Mouse (Mus musculus): ENCODE data around the gene H2-Ab1.

Gene H2-Ab1

DNA sequence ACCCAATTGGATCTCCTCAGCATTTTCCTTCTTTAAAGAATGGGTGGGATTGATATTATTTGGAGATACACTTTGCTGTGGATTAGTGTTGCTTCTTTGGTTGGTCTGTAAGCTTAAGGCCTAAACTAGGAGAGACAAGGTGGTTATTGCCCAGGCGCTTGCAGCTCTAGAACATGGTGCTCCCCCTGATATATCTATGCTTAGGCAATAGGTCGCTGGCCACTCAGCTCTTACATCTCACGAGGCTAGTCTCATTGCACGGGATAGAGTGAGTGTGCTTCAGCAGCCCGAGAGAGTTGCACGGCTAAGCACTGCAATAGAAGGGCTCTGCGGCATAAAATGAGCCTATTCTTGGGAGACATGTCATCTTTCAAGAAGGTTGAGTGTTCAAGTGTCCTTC, 25.5 kb upstream of the H2-Ab1 start:
- in situ Hi-C loops (cut with MboI; ENCODE audit: low pct_unique_long_range_greater_than_20kb in 1 of 2, low sequenced_read_pairs in 2 of 2, unreplicated experiment in 1 of 2), result loop anchor here in 1 of 2 experiments (25.0 kb wide), 1 partner anchor 555 kb away; no protein-coding TSS in a partner anchor

DNA sequence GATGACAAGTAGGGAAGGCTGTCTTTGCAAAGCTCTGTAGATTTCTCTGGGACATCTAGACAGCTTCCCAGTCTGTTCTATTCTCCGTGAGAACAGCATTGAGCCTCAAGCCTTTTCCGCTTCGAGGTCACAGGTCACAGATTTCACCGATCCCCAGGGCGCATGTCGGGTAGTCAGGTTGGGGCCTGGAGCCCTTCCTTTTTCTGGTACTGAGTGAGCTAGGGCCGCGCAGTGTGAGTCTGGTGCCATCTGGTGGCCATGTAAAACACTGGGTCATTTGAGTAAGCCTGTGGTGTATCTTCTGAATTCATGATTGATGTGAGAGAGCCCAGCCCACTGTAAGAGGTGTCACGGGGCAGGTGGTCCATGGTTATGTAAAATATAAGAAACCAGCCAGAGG, 22.6 kb upstream of the H2-Ab1 start:
- in situ Hi-C loops (cut with MboI; ENCODE audit: low pct_unique_long_range_greater_than_20kb in 1 of 2, low sequenced_read_pairs in 2 of 2, unreplicated experiment in 1 of 2), result loop anchor here in 1 of 2 experiments (25.0 kb wide), 1 partner anchor 552 kb away; no protein-coding TSS in a partner anchor

- in situ Hi-C loops (cut with MboI; ENCODE audit: low pct_unique_long_range_greater_than_20kb in 1 of 2, low sequenced_read_pairs in 2 of 2, unreplicated experiment in 1 of 2), result loop anchor here in 1 of 2 experiments (25.0 kb wide), 1 partner anchor 551 kb away; no protein-coding TSS in a partner anchor
Measured at GRCm38 (mm10) chr17:34236691-34237090, 20.8 kb upstream of the H2-Ab1 start.

DNA sequence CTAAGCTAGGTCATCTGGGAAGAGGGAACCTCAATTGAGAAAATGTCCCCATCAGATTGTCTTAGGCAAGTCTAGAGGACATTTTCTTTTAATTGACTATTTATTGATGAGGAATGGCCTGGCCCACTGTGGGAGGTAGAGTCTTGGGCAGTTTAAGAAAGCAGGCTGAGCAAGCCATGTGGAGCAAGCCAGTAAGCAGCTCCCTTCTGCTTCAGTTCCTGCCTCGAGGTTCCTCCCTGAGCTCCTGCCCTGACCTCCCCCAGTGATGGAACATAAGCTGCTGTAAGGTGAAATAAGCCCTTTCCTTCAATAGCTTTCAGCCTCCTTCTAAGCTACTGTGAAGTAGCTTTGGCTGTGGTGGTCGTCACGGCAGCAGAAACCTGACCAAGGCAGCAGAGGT, 19.7 kb upstream of the H2-Ab1 start:
- in situ Hi-C loops (cut with MboI; ENCODE audit: low pct_unique_long_range_greater_than_20kb in 1 of 2, low sequenced_read_pairs in 2 of 2, unreplicated experiment in 1 of 2), result loop anchor here in 1 of 2 experiments (25.0 kb wide), 1 partner anchor 550 kb away; no protein-coding TSS in a partner anchor

GRCm38 (mm10) chr17:34238706-34239105, 18.8 kb upstream of the H2-Ab1 start, which contains the start of gene H2-Ob:
H2-Ob (plus strand) TSS chr17:34238903.
- in situ Hi-C loops (cut with MboI; ENCODE audit: low pct_unique_long_range_greater_than_20kb in 1 of 2, low sequenced_read_pairs in 2 of 2, unreplicated experiment in 1 of 2), result loop anchor here in 1 of 2 experiments (25.0 kb wide), 1 partner anchor 549 kb away; no protein-coding TSS in a partner anchor

GRCm38 (mm10) chr17:34239601-34240041, 17.9 kb upstream of the H2-Ab1 start:
- in situ Hi-C loops (cut with MboI; ENCODE audit: low pct_unique_long_range_greater_than_20kb in 1 of 2, low sequenced_read_pairs in 2 of 2, unreplicated experiment in 1 of 2), result loop anchor here (10.0 to 25.0 kb wide), 2 partner anchors 115 to 548 kb away; partner anchors contain the start of gene Btnl2 (in 2 of the 2)

DNA sequence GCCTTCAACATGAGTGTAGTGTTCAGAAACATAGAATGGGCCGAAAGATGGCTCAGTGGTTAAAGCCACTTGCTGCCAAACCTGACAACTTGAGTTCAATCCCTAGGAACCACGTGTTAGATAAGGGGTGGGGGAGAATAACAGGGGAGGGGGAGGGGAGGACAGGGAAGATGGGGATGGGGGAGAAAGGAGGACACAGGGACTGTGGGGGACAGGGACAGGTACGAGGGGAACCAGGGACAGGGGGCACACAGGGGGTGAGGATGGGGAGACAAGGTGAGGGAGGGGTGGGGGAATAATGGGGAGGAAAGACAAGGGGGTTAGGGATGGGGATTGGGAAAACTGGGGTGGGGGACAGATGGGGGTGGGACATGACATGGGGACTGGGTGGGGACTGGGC, 17.1 kb upstream of the H2-Ab1 start:
- in situ Hi-C loops (cut with MboI; ENCODE audit: low pct_unique_long_range_greater_than_20kb in 1 of 2, low sequenced_read_pairs in 2 of 2, unreplicated experiment in 1 of 2), result loop anchor here (10.0 to 25.0 kb wide), 2 partner anchors 114 to 547 kb away; partner anchors contain the start of gene Btnl2 (in 2 of the 2)

DNA sequence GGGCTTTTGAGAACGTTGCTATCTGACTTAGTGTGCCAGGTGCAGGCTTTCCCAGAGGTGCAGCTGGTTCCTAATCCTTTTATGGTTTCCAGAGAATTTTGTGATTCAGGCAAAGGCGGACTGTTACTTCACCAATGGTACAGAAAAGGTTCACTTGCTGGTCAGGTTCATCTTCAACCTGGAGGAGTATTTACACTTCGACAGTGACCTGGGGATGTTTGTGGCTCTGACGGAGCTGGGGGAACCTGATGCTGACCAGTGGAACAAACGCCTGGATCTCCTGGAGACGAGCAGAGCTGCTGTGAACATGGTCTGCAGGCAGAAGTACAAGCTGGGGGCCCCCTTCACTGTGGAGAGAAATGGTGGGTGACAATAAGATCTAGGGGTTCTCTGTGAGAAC, 16.6 kb upstream of the H2-Ab1 start:
- in situ Hi-C loops (cut with MboI; ENCODE audit: low pct_unique_long_range_greater_than_20kb in 1 of 2, low sequenced_read_pairs in 2 of 2, unreplicated experiment in 1 of 2), result loop anchor here (10.0 to 25.0 kb wide), 2 partner anchors 114 to 546 kb away; partner anchors contain the start of gene Btnl2 (in 2 of the 2)

GRCm38 (mm10) chr17:34244656-34245055, 12.8 kb upstream of the H2-Ab1 start:
- in situ Hi-C loops (cut with MboI; ENCODE audit: low pct_unique_long_range_greater_than_20kb in 1 of 2, low sequenced_read_pairs in 2 of 2, unreplicated experiment in 1 of 2), result loop anchor here (5.0 to 25.0 kb wide), 4 partner anchors 32 to 543 kb away; partner anchors contain the start of gene Btnl2 (in 2 of the 2)

DNA sequence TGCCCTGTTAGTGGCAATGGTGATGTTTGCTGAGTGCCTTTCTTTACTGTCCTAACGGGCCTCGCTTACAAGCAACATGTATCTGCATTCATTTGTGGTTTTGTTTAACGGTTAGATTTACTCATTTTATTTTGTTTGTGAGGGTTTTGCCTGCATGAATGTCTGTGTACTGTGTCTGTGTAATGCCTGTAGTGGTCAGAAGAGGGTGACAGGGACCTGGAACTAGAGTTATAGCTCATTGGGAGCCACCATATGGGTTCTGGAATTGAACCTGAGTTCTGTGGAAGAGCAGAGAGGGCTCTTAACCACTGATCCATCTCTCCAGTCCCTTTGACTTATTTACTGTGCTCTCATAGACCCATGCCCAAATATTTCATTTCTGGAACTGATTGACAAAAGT, 10.4 kb upstream of the H2-Ab1 start:
- in situ Hi-C loops (cut with MboI; ENCODE audit: low pct_unique_long_range_greater_than_20kb in 1 of 2, low sequenced_read_pairs in 2 of 2, unreplicated experiment in 1 of 2), result loop anchor here (5.0 to 25.0 kb wide), 4 partner anchors 35 to 540 kb away; partner anchors contain the start of gene Btnl2 (in 2 of the 2)

GRCm38 (mm10) chr17:34248764-34249163, 8.7 kb upstream of the H2-Ab1 start:
- in situ Hi-C loops (cut with MboI; ENCODE audit: low pct_unique_long_range_greater_than_20kb in 1 of 2, low sequenced_read_pairs in 2 of 2, unreplicated experiment in 1 of 2), result loop anchor here (5.0 to 25.0 kb wide), 4 partner anchors 36 to 539 kb away; partner anchors contain the start of gene Btnl2 (in 2 of the 2)

GRCm38 (mm10) chr17:34249361-34249760, 8.1 kb upstream of the H2-Ab1 start:
- in situ Hi-C loops (cut with MboI; ENCODE audit: low pct_unique_long_range_greater_than_20kb in 1 of 2, low sequenced_read_pairs in 2 of 2, unreplicated experiment in 1 of 2), result loop anchor here (5.0 to 25.0 kb wide), 4 partner anchors 37 to 538 kb away; partner anchors contain the start of gene Btnl2 (in 2 of the 2)

- in situ Hi-C loops (cut with MboI; ENCODE audit: low pct_unique_long_range_greater_than_20kb in 1 of 2, low sequenced_read_pairs in 2 of 2, unreplicated experiment in 1 of 2), result loop anchor here (5.0 to 25.0 kb wide), 4 partner anchors 38 to 537 kb away; partner anchors contain the start of gene Btnl2 (in 2 of the 2)
Measured at GRCm38 (mm10) chr17:34249878-34250277, 7.6 kb upstream of the H2-Ab1 start.

DNA sequence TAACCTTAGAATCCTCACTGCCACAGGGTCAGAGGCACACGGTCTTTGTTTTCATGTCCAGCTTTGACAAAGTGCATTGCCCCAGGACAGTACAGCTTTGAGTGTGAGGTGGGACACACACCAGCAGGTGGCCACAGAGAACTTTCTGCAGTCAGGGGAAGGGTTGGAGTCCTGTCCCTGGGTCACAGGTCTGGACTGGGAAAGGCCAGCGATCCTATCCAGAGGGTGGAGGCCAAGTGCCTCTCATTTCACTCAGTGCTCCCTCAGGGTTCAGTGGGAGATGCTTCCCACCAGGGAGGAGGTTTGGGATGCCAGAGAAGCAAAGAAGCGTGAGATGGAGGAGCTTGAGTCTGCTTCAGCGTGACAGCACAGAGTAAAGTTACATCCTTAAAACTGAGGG, 5.8 kb upstream of the H2-Ab1 start:
- in situ Hi-C loops (cut with MboI; ENCODE audit: low pct_unique_long_range_greater_than_20kb in 1 of 2, low sequenced_read_pairs in 2 of 2, unreplicated experiment in 1 of 2), result no loop called here

GRCm38 (mm10) chr17:34256501-34256900, 988 bp upstream of the H2-Ab1 start:
- in situ Hi-C loops (cut with MboI; ENCODE audit: low pct_unique_long_range_greater_than_20kb in 1 of 2, low sequenced_read_pairs in 2 of 2, unreplicated experiment in 1 of 2), result no loop called here

- in situ Hi-C loops (cut with MboI; ENCODE audit: low pct_unique_long_range_greater_than_20kb in 1 of 2, low sequenced_read_pairs in 2 of 2, unreplicated experiment in 1 of 2), result no loop called here
Measured at GRCm38 (mm10) chr17:34260551-34260950, 3.1 kb downstream of the H2-Ab1 start.

GRCm38 (mm10) chr17:34261502-34261901, 4.0 kb downstream of the H2-Ab1 start:
- in situ Hi-C loops (cut with MboI; ENCODE audit: low pct_unique_long_range_greater_than_20kb in 1 of 2, low sequenced_read_pairs in 2 of 2, unreplicated experiment in 1 of 2), result no loop called here

GRCm38 (mm10) chr17:34263068-34263467, 5.6 kb downstream of the H2-Ab1 start:
- in situ Hi-C loops (cut with MboI; ENCODE audit: low pct_unique_long_range_greater_than_20kb in 1 of 2, low sequenced_read_pairs in 2 of 2, unreplicated experiment in 1 of 2), result no loop called here

GRCm38 (mm10) chr17:34263811-34264371, 6.4 kb downstream of the H2-Ab1 start:
- in situ Hi-C loops (cut with MboI; ENCODE audit: low pct_unique_long_range_greater_than_20kb in 1 of 2, low sequenced_read_pairs in 2 of 2, unreplicated experiment in 1 of 2), result no loop called here
